Mouse (Mus musculus): ENCODE data around the gene Tmem54.

DNA sequence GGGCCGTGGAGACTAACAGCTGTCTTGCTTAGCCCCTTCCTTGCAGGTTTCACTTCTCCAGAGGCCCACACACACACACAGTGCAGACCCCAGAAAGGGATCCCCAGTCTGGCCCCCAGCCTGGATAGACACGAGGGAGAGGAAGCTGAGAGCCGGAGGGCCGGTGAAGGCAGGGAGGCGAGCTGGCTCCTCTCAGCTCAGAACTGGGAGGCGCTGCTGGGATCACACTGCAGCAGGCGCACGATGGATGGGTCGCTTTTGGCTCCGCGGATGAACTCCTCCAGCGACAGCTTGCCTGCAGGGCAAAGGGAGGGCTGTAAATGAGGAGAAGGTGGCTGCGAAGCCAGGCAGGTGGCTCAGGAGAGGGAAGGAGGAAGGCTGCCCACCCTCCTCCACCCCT is 6.9 kb downstream of the Tmem54 start:
- no peak for TF ChIP-seq CTCF (IDR thresholded peaks at IDR 0.05; ENCODE audit: control insufficient read depth, insufficient read depth, insufficient read length)
- no peak for TF ChIP-seq USF1 (IDR thresholded peaks at IDR 0.05; ENCODE audit: low read depth)
- no peak for TF ChIP-seq MAX (IDR thresholded peaks at IDR 0.05)
- TF ChIP-seq CEBPB (IDR thresholded peaks at IDR 0.05; ENCODE audit: low read depth) = no peak
- no peak for TF ChIP-seq MYOD1 (IDR thresholded peaks at IDR 0.05; ENCODE audit: control insufficient read depth, insufficient read length, low read depth)
- TF ChIP-seq MYOG (IDR thresholded peaks at IDR 0.05; ENCODE audit: control insufficient read depth, extremely low read depth, insufficient read length) = no peak
